Mouse (Mus musculus) embryonic stem cell, embryonic (primary cell): Measurements from ENCODE around the gene Pithd1.

ENCODE experiments used
- CTCF ChIA-PET, 4 experiments: fragments of 300-600 bp in 2 of 4; fragments of 350-600 bp in 2 of 4; sonication (Branson Sonifier 250); formaldehyde crosslinking; loops; one replicate each; lab custom pipeline; 2022; ENCODE audit warnings: inconsistent platforms in 2 of 4; lab: Charles Lee
- POLR2A ChIA-PET, 4 experiments: fragments of 300-600 bp in 2 of 4; fragments of 350-600 bp in 2 of 4; sonication (Branson Sonifier 250); formaldehyde crosslinking; loops; one replicate each; lab custom pipeline; 2022; ENCODE audit warnings: antibody characterized with exemption in 4 of 4, inconsistent platforms in 1 of 4; lab: Charles Lee

The Pithd1 gene

DNA sequence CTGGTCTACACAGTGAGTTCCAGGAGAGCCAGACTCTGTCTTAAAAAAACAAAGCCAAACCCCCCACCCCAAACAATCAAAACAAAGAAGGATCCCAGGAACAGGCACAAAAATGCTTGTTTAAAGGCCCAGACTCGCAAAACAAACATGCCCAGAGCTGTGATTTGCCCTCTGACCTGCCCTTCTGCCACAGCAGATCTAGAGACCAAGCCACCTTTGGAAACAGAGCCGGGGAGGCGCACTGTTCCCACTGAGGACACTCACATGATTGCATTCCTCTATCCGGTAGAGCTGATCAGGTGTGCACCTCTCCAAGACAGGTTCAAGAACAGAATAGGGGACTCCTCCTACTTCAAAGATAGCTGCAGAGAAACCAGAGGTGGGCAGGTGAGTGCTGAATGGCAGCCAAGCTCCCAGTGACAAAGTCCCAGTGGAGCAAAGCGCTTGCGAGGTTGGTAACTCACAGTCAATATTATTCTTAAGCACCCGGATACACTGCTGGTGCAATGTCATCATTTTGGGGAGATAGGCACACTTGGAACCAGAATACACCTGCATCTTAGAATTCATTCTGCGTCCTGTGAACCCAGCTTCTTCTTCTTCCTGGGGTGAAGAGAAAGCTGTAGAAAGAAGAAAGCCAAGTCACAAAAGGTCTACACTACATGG is 21.9 kb upstream of the Pithd1 start:
- CTCF ChIA-PET: interaction anchor here in 1 of 4 experiments (0.6 to 0.7 kb wide), 2 partner anchors 24 to 1525 kb away, joined by 3 to 4 read pairs; no protein-coding TSS in a partner anchor
- POLR2A ChIA-PET: interaction anchor here in 3 of 4 experiments (0.6 to 2.1 kb wide), 5 partner anchors 12 to 42 kb away, joined by 3 to 11 read pairs (median 3); partner anchors contain the start of genes Eloa (in 1 of the 3) and Pithd1 (in 1 of the 3)

DNA sequence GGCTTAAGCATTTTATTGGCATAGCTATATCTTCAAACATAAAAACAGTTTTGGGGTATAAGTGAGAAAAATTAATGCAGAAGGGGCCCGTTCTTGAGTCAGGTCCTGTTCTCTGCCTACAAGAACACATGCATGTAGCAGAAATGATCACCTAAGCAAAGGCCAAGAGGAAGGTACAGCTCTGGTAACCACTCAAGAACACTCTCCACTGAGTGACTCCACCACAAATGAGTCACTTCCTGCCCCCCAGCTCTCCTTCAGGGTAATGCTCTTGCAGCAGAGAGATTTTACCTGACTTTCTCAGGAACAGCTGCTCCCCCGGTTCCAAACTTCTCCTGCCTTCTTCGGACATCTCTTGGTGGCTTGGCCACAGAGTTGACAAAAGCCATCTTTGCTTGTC is 19.8 kb upstream of the Pithd1 start:
- CTCF ChIA-PET: no interaction called here
- POLR2A ChIA-PET: interaction anchor here in 2 of 4 experiments (0.5 to 2.7 kb wide), 6 partner anchors 13 to 47 kb away, joined by 3 to 7 read pairs (median 4); partner anchors contain the start of gene Rpl11 (in 2 of the 2)

DNA sequence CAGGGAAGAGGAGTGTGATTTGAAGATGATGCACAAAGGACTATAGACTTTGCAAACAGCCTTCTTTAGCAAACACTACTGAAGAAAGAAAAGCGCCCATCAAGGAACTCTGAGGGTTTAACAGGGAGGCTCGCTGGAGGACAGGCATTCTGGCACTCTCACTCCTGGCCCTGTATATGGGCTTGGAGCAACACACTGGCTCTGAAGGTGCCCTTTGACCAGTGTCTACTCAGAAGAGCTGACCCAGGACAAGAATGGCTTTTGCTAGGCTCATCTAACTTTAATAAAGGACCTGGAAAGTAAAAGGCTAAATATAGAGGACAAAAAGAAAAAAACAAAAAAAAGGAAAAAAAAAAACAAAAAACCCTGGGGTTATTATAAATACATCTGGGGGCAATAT is 17.9 kb upstream of the Pithd1 start:
- POLR2A ChIA-PET: interaction anchor here in 1 of 4 experiments (1.3 to 2.7 kb wide), 3 partner anchors 15 to 27 kb away, joined by 3 to 7 read pairs (median 3); no protein-coding TSS in a partner anchor

DNA sequence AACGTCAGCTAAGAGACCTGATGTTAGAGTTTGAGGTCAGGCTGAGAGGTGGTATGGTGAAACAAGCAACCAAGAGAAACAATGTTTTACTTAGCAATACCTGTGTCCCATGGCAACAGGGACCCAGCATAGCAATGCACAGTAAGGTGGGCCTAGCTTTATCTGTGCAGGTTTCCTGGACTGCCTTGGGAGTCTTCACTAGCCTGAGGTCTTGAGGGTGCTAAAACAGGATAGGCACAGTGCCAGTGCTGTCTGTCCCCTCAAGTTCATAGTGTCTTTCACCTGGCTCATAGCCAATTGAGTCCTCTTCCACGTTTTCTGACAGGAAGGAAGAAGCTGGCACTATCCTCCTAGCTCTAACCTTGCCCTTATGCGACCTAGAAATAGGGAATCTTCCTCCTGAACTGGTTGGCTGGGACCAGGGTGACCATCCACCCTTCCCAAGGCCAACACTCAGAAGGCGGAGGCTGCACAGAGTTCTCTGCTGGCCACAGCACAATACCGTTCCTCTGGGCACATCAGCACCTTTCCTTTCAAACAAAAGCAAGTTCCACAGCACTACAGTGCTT is 17.1 kb upstream of the Pithd1 start:
- POLR2A ChIA-PET: interaction anchor here in 1 of 4 experiments (0.5 to 1.3 kb wide), 4 partner anchors 9 to 779 kb away, joined by 3 read pairs; no protein-coding TSS in a partner anchor
- CTCF ChIA-PET: no interaction called here

More for the DNA sequence above, 17.9 kb upstream of the Pithd1 start:
- CTCF ChIA-PET: no interaction called here

DNA sequence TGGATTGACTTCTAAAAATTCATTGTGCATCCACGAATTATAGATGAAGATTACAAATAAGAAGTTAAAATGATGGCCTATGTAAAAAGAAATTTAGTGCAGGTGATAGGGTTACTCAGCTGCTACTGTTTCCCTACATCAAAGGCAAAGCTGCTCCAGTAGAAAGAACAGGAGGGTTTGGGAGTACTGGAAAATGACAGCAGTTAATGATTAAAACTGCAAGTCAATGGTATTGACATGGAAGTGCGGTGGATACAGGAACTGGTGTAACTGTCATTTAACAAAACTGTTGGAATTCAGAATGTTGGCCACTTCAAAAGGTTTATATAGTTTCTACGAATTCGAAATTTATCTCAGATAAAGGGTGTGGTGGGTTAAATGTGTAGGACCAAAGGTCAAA is 8.1 kb upstream of the Pithd1 start:
- POLR2A ChIA-PET: interaction anchor here in 2 of 4 experiments (0.8 to 2.4 kb wide), 3 partner anchors 22 to 58 kb away, joined by 3 to 6 read pairs (median 5); partner anchors contain the start of gene Rpl11 (in 1 of the 2)
- CTCF ChIA-PET: no interaction called here

DNA sequence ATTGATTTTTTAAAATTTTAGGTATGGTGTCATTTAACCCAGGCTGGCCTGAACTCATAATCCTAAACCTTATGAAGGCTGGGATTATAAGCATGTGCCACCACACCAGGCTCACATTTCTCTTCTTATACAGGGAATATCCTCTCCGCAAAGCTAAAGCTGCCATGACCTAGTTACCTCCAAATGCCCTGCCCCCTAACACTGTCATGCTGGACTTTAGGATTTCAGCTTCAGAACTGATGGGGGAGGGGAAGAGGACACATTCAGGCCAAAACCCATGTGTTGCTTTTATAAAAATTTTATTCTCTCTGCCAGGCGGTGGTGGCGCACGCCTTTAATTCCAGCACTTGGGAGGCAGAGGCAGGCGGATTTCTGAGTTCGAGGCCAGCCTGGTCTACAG is 6.9 kb upstream of the Pithd1 start:
- POLR2A ChIA-PET: interaction anchor here in 2 of 4 experiments (0.6 to 2.4 kb wide), 5 partner anchors 8 to 725 kb away, joined by 3 to 6 read pairs (median 5); partner anchors contain the start of gene Rpl11 (in 1 of the 2)

DNA sequence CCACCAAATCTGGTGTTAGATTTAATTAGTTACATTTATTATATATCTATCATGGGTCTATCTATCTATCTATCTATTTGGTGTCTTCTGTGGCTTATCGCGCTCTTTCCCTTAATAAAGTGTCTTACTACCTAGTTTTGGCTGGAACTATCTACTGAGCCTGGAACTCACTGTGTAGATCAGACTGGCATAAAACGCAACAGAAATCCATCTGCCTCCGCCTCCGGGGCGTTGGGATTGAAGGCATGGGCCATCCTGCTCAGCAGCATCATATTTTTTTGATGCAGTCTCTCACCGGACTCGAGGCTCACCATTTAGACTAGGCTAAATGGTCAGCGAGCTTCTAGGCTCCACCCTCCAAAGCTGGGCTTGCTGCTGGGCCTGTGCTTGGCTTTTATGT is 650 bp upstream of the Pithd1 start:
- ChIA-PET POLR2A (interaction anchor here (0.6 to 6.3 kb wide), 37 partner anchors 9 to 635 kb away, joined by 3 to 78 read pairs (median 5); partner anchors contain the start of genes Rpl11 (in 4 of the 4), Lypla2 (in 3 of the 4), Gale (in 2 of the 4) and Eloa (in 1 of the 4)), CTCF (interaction anchor here in 3 of 4 experiments (0.5 to 1.8 kb wide), 11 partner anchors 9 to 279 kb away, joined by 3 to 11 read pairs (median 4); partner anchors contain the start of genes Fuca1 (in 1 of the 3), Gale (in 1 of the 3) and Rpl11 (in 1 of the 3))

More for the DNA sequence above, 6.9 kb upstream of the Pithd1 start:
- CTCF ChIA-PET: interaction anchor here in 1 of 4 experiments (0.9 kb wide), 1 partner anchor 16 kb away, joined by 3 read pairs; no protein-coding TSS in a partner anchor

DNA sequence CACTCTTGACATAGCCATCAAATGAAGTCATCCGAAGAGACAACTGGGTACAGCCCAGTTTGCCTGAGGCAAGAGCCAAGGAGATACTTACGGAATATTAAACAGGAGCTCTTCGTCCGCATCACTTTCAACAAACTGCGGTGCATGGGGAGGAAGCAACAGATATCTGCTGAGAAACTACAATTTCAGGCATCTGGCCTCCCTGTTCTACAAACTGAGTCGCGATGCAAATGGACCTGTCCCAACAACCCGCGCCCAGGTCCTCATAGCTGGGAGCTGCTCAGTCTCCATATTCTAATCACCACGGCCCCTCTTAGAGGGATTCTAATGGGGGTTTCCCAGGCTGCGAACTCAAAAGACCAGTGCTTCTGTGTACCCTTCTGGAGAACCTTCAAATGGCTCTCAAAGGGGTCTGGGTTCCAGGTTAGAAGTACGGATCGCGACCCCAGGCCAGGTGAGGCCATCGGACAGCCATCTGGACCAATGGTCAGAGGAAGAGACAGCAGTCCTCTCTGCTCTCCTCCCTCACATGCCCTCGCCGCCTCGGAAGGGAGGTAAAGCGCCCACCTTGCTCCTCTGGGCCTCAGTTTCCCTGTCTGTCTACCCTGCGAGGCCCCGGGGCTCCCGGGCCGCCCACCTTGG is 642 bp downstream of the Pithd1 start:
- ChIA-PET CTCF (interaction anchor here (0.5 to 1.8 kb wide), 14 partner anchors 8 to 304 kb away, joined by 3 to 11 read pairs (median 4); partner anchors contain the start of genes Fuca1 (in 1 of the 4) and Gale (in 1 of the 4)), POLR2A (interaction anchor here (0.5 to 6.3 kb wide), 52 partner anchors 10 to 1974 kb away, joined by 3 to 78 read pairs (median 4); partner anchors contain the start of genes Rpl11 (in 3 of the 4), Fuca1 (in 2 of the 4), Gale (in 2 of the 4) and Lypla2 (in 2 of the 4))

DNA sequence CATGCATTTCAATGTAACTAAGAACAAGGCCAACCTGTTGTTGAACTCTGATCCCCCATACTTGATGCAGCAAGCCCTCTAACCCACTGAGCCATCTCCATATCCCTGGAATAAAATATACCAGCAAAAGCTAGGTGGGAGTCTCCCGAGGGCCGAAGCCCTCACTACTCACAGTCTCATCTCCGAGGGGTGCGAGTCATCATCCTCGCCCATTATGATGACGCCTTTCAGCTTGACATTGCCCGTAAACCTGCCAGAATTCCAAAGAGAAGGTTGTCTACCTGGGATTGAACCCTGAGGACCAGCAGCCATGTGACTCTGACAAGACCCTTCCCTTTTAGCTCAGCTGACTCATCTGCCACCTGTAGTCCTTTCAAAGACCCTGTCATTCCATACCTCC is 1.3 kb downstream of the Pithd1 start:
- ChIA-PET POLR2A (interaction anchor here in 2 of 4 experiments (0.8 to 6.3 kb wide), 29 partner anchors 10 to 195 kb away, joined by 3 to 78 read pairs (median 6); partner anchors contain the start of genes Fuca1 (in 2 of the 2), Gale (in 2 of the 2), Lypla2 (in 2 of the 2) and Rpl11 (in 2 of the 2)), CTCF (interaction anchor here in 3 of 4 experiments (0.6 to 1.8 kb wide), 4 partner anchors 20 to 277 kb away, joined by 3 to 10 read pairs (median 3); no protein-coding TSS in a partner anchor)

DNA sequence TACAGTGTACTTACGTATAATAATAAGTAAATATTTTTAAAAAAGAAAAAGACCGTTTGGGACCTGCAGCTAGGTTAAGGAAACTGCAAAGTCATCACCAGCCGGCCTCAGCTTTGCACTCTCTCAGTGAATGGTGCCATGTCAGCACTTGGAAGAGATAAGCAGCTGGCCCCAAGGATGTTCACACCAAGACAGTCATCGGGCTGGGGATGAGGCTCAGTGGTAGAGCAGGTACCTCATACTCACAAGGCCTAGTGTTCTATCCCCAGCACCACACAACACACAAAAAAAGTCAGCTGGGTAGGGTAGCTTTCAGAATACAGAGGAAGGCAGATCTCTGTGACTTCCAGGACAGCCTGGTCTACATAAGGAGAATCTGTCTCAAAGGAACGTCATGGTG is 1.9 kb downstream of the Pithd1 start:
- ChIA-PET CTCF (interaction anchor here in 1 of 4 experiments (0.6 kb wide), 1 partner anchor 54 kb away, joined by 6 read pairs; no protein-coding TSS in a partner anchor), POLR2A (interaction anchor here in 2 of 4 experiments (0.6 to 6.3 kb wide), 16 partner anchors 11 to 110 kb away, joined by 3 to 78 read pairs (median 6); partner anchors contain the start of genes Gale (in 2 of the 2), Lypla2 (in 2 of the 2), Fuca1 (in 1 of the 2) and Rpl11 (in 1 of the 2))

DNA sequence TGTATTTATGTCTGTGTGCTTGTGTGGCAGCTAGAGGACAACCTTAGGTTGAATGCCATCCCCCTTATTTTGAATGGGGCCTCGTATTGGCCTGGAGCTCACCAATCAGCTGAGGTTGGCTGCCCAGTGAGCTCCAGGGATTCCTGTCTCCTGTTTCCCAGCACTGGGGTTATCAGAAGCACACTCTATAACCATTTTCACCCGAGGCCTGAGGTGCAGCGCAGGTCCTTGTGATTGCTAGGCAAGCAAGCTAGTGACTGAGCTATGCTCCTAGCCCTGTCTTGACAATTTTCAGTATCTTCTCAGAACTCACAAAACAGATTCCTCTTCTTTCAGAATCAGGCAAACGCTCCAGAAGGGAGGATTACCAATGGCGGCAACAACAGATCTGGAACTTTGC is 2.5 kb downstream of the Pithd1 start:
- ChIA-PET CTCF (interaction anchor here in 1 of 4 experiments (0.8 to 1.8 kb wide), 3 partner anchors 11 to 275 kb away, joined by 3 to 6 read pairs (median 3); no protein-coding TSS in a partner anchor), POLR2A (interaction anchor here in 3 of 4 experiments (0.6 to 6.3 kb wide), 11 partner anchors 12 to 107 kb away, joined by 3 to 78 read pairs (median 5); partner anchors contain the start of genes Gale (in 2 of the 3), Lypla2 (in 2 of the 3) and Rpl11 (in 1 of the 3))

DNA sequence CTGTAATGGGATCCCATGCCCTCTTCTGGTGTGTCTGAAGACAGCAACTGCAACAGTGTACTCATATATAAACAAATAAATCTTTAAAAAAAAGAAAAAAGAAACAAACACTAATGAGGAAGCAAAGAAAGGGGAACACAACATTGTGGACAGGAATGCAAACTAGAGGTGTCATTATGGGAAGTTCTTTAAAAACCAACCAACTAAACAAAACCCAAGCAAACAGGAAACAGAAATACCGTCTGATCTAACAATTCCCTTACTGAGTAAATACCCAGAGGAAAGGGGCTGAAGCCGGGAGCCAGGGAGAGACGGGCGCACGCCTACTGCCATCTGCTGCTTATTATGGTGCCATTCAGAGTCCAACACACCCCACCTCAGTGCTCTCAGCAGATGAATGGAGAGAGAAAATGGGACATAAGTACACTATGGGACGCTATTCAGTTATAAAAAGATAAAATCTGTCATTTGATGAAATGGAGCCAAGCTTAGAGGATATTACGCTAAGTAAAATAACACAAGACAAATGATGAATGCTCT is 5.5 kb downstream of the Pithd1 start:
- ChIA-PET POLR2A (interaction anchor here in 1 of 4 experiments (0.6 to 0.7 kb wide), 2 partner anchors 19 to 84 kb away, joined by 3 read pairs; no protein-coding TSS in a partner anchor), CTCF (interaction anchor here in 1 of 4 experiments (0.6 kb wide), 1 partner anchor 95 kb away, joined by 3 read pairs; no protein-coding TSS in a partner anchor)

DNA sequence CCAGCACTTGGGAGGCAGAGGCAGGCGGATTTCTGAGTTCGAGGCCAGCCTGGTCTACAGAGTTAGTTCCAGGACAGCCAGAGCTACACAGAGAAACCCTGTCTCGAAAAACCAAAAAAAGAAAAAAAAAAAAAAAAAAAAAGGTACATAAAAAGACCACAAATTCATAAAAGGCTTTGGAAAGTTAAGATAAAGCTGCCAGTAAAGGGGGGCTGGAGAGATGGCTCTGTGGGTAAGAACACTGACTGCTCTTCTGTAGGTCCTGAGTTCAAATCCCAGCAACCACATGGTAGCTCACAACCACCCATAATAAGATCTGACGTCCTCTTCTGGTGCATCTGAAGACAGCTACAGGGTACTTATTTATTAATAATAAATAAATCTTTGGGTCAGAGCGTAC is 6.8 kb downstream of the Pithd1 start:
- ChIA-PET POLR2A (interaction anchor here (0.5 to 2.9 kb wide), 10 partner anchors 8 to 282 kb away, joined by 3 to 11 read pairs (median 5); partner anchors contain the start of genes Gale (in 1 of the 4), Lypla2 (in 1 of the 4) and Rpl11 (in 1 of the 4)), CTCF (interaction anchor here in 3 of 4 experiments (0.6 to 1.2 kb wide), 4 partner anchors 8 to 32 kb away, joined by 3 to 7 read pairs (median 4); partner anchors contain the start of gene Lypla2 (in 1 of the 3))

DNA sequence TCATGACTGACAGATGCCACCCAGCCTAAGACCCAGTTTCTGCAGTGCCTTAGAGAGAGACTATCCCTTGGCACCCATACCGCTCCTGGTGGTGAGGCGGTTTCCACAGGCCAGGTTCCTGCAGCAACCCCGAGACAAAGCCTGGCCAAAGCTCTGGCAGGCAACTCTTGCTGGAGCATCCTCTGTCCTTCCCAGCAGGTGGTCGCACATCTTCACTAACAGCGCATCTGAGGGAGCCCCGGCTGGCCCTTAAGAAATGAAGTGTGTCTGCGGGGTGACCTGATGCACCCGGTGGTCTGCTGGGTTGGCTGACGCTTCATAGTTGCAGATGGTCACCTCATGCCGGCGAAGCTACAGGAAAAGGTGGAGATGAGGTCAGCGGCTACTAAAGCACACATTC is 10.9 kb downstream of the Pithd1 start:
- POLR2A ChIA-PET: interaction anchor here in 2 of 4 experiments (0.6 to 8.1 kb wide), 7 partner anchors 10 to 121 kb away, joined by 3 to 78 read pairs (median 4); partner anchors contain the start of genes Pithd1 (in 2 of the 2), Gale (in 1 of the 2) and Srsf10 (in 1 of the 2)

DNA sequence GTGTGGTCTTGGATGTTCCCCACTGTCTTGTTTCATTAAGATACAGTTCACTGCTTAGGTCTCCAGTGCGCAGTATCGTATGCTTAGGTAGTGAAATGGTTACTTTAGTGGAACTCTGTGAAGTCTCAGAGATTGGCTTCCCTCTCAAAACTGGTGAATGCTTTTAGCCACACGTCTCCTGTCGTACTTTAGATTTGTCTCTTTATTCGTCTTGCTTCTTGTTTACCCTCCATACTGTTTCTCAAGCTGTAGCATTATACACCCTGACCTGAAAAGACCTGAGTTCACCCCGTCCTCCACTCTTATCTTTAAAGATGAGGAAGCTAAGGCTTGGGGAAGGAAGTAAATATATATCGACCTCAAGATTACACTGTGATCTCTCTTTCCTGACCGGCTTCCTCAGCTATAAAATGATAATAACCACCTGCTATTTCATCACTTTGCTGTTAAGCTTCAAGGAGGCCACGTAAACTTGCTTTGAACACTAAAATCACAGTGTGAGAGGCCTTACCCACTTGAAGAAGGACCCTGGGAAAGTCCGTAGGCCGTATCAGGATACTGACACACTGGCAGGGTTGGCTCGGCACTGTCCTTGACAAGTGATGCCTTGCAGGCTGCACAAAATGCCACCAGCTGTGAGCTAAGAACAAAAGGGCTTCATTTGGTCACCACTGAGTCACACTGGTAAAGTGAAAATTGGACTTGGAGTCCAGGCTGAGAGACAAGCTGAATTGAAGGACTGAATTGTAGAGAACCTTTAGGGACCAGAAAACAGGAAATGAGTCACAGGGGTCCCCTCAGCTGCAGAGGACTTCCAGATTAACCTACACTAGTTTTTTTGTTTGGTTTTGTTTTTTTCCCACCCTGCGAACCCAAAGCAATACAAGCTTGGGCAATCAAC is 13.9 kb downstream of the Pithd1 start:
- POLR2A ChIA-PET: interaction anchor here (0.6 to 8.1 kb wide), 24 partner anchors 9 to 725 kb away, joined by 3 to 78 read pairs (median 5); partner anchors contain the start of genes Gale (in 4 of the 4), Pithd1 (in 3 of the 4) and Rpl11 (in 1 of the 4)
- CTCF ChIA-PET: interaction anchor here (0.5 to 1.7 kb wide), 7 partner anchors 9 to 680 kb away, joined by 3 to 7 read pairs (median 4); partner anchors contain the start of gene Gale (in 1 of the 4)

More for the DNA sequence above, 10.9 kb downstream of the Pithd1 start:
- CTCF ChIA-PET: interaction anchor here in 1 of 4 experiments (0.5 to 1.2 kb wide), 2 partner anchors 10 to 284 kb away, joined by 3 read pairs; no protein-coding TSS in a partner anchor
